Mouse (Mus musculus): ENCODE measurements around the gene Krtcap2.

- no peak for TF ChIP-seq POLR2A (IDR thresholded peaks at IDR 0.05; ENCODE audit: borderline replicate concordance, insufficient read depth, low read length)
- TF ChIP-seq CTCF (IDR thresholded peaks at IDR 0.05; ENCODE audit: borderline replicate concordance, insufficient read depth, low read depth, low read length): no peak
These were observed 13.3 kb downstream of the Krtcap2 start, which contains the start of gene Dpm3 for GRCm38 (mm10) chr3:89259076-89259475.
